Mouse (Mus musculus) megakaryocyte, embryonic 14.5 days (primary cell): ENCODE measurements around the gene Smim24. TPM values are rescaled to one million over a fixed set of nuclear protein-coding genes. Genes with fewer than 3 reads are reported as not detected.

Experiments used
- H3K27me3 ChIP-seq: replicated peaks from 2 replicates; pipeline ENCODE3; 2012; ENCODE audit warnings: inconsistent platforms
- H3K36me3 ChIP-seq: replicated peaks from 2 replicates; pipeline ENCODE3; 2012; ENCODE audit warnings: low read length, inconsistent platforms, mixed read lengths
- H3K4me1 ChIP-seq: 2 replicates; pipeline ENCODE4 v1.6.1; 2012; ENCODE audit warnings: inconsistent platforms
- H3K4me3 ChIP-seq: replicated peaks from 2 replicates; pipeline ENCODE3; 2012; ENCODE audit warnings: moderate library complexity, mild to moderate bottlenecking, inconsistent platforms
- H3K9me3 ChIP-seq: 2 replicates; pipeline ENCODE4 v1.6.1; 2012; ENCODE audit warnings: inconsistent platforms
- FLI1 ChIP-seq: IDR thresholded peaks from 2 replicates; pipeline ENCODE4 v1.6.1; 2012; ENCODE audit warnings: low read length, inconsistent platforms, mixed read lengths
- GATA1 ChIP-seq: IDR thresholded peaks from 3 replicates; pipeline ENCODE4 v1.6.1; 2012; ENCODE audit warnings: mixed read lengths, low read length, inconsistent platforms, borderline replicate concordance
- polyA plus RNA-seq: library from polyadenylated mRNA; stranded (reverse); fragments of >175 nt; gene quantifications from 2 replicates; pipeline ENCODE4 v1.2.3, GENCODE M21; 2012; ENCODE audit warnings: low replicate concordance; ENCODE audit not compliant: insufficient read depth

Gene Smim24
- polyA plus RNA-seq, 1 experiment: 4.4 TPM

GRCm38 (mm10) chr10:81355533-81355932 is 37.3 kb upstream of the Smim24 start:
- H3K27me3 ChIP-seq: no peaks in the 10 kb centered on the region
- no peaks in the 10 kb centered on the region for H3K9me3 ChIP-seq
- H3K4me3 ChIP-seq: no peak overlapping the region
- no peak for TF ChIP-seq GATA1
- peaks cover 76% of the 10 kb centered on the region for H3K4me1 ChIP-seq
- peaks cover 17% of the 10 kb centered on the region for H3K36me3 ChIP-seq

GRCm38 (mm10) chr10:81356352-81356990 is 36.4 kb upstream of the Smim24 start:
- peaks cover 78% of the 10 kb centered on the region for H3K4me1 ChIP-seq
- TF ChIP-seq GATA1 (no peak), FLI1 (no peak)

GRCm38 (mm10) chr10:81356991-81357844 is 35.6 kb upstream of the Smim24 start, which contains the start of gene Mfsd12:
Gene Mfsd12 (plus strand): TSS chr10:81357491.
- Histone ChIP-seq H3K4me3 (peak within 1 kb of the TSS; percentile 100), H3K36me3 (peaks cover 34% of the 10 kb centered on the region), H3K27me3 (no peaks in the 10 kb centered on the region), H3K4me1 (peaks cover 78% of the 10 kb centered on the region), H3K9me3 (no peaks in the 10 kb centered on the region)
- no peak for TF ChIP-seq GATA1
- TF ChIP-seq FLI1: no peak

More at GRCm38 (mm10) chr10:81356352-81356990, 36.4 kb upstream of the Smim24 start:
- H3K36me3 ChIP-seq: peaks cover 27% of the 10 kb centered on the region
- peak overlapping the region; percentile 100 for H3K4me3 ChIP-seq
- H3K27me3 ChIP-seq: no peaks in the 10 kb centered on the region
- H3K9me3 ChIP-seq: no peaks in the 10 kb centered on the region

- peaks cover 44% of the 10 kb centered on the region for H3K36me3 ChIP-seq
- H3K4me3 ChIP-seq: peak overlapping the region; percentile 100
- no peaks in the 10 kb centered on the region for H3K27me3 ChIP-seq
- H3K4me1 ChIP-seq: peaks cover 84% of the 10 kb centered on the region
- TF ChIP-seq GATA1 (no peak), FLI1 (no peak)
- no peaks in the 10 kb centered on the region for H3K9me3 ChIP-seq
These were observed 34.6 kb upstream of the Smim24 start for GRCm38 (mm10) chr10:81358209-81358608.

- Histone ChIP-seq H3K36me3 (peaks cover 51% of the 10 kb centered on the region), H3K4me1 (peaks cover 90% of the 10 kb centered on the region)
These were observed 34.0 kb upstream of the Smim24 start for GRCm38 (mm10) chr10:81358841-81359240.

GRCm38 (mm10) chr10:81360721-81361120 is 32.1 kb upstream of the Smim24 start:
- Histone ChIP-seq H3K36me3 (peaks cover 69% of the 10 kb centered on the region), H3K4me3 (peak overlapping the region; percentile 81), H3K9me3 (no peaks in the 10 kb centered on the region), H3K27me3 (no peaks in the 10 kb centered on the region), H3K4me1 (peaks cover 91% of the 10 kb centered on the region)
- TF ChIP-seq FLI1: no peak
- no peak for TF ChIP-seq GATA1

More at GRCm38 (mm10) chr10:81358841-81359240, 34.0 kb upstream of the Smim24 start:
- H3K4me3 ChIP-seq: peak overlapping the region; percentile 100
- H3K9me3 ChIP-seq: no peaks in the 10 kb centered on the region
- H3K27me3 ChIP-seq: no peaks in the 10 kb centered on the region
- TF ChIP-seq GATA1 (no peak), FLI1 (no peak)

GRCm38 (mm10) chr10:81362336-81362949 is 30.4 kb upstream of the Smim24 start:
- Histone ChIP-seq H3K27me3 (no peaks in the 10 kb centered on the region), H3K4me1 (peaks cover 95% of the 10 kb centered on the region), H3K9me3 (no peaks in the 10 kb centered on the region), H3K36me3 (peaks cover 87% of the 10 kb centered on the region), H3K4me3 (peak overlapping the region; percentile 28)
- no peak for TF ChIP-seq GATA1
- TF ChIP-seq FLI1: no peak

GRCm38 (mm10) chr10:81363436-81364346 is 29.2 kb upstream of the Smim24 start:
- Histone ChIP-seq H3K27me3 (no peaks in the 10 kb centered on the region), H3K9me3 (no peaks in the 10 kb centered on the region), H3K4me3 (no peak overlapping the region), H3K36me3 (peaks cover 99% of the 10 kb centered on the region), H3K4me1 (peaks cover 95% of the 10 kb centered on the region)
- no peak for TF ChIP-seq GATA1
- no peak for TF ChIP-seq FLI1

- no peaks in the 10 kb centered on the region for H3K9me3 ChIP-seq
- no peak for TF ChIP-seq FLI1
- no peak for TF ChIP-seq GATA1
- peaks cover 100% of the 10 kb centered on the region for H3K36me3 ChIP-seq
- no peak overlapping the region for H3K4me3 ChIP-seq
- peaks cover 92% of the 10 kb centered on the region for H3K4me1 ChIP-seq
- no peaks in the 10 kb centered on the region for H3K27me3 ChIP-seq
These were observed 28.2 kb upstream of the Smim24 start for GRCm38 (mm10) chr10:81364666-81365065.

GRCm38 (mm10) chr10:81365073-81365472 is 27.8 kb upstream of the Smim24 start:
- no peaks in the 10 kb centered on the region for H3K27me3 ChIP-seq
- peaks cover 100% of the 10 kb centered on the region for H3K36me3 ChIP-seq
- peak overlapping the region; percentile 4 for H3K4me3 ChIP-seq
- no peak for TF ChIP-seq FLI1
- no peaks in the 10 kb centered on the region for H3K9me3 ChIP-seq
- peaks cover 88% of the 10 kb centered on the region for H3K4me1 ChIP-seq
